Mouse (Mus musculus): ENCODE data around the gene 1810062G17Rik. TPM values are rescaled to one million over a fixed set of nuclear protein-coding genes. Genes with fewer than 3 reads are reported as not detected.

1810062G17Rik gene
- total RNA-seq, 4 experiments from 2014 or later: not detected

DNA sequence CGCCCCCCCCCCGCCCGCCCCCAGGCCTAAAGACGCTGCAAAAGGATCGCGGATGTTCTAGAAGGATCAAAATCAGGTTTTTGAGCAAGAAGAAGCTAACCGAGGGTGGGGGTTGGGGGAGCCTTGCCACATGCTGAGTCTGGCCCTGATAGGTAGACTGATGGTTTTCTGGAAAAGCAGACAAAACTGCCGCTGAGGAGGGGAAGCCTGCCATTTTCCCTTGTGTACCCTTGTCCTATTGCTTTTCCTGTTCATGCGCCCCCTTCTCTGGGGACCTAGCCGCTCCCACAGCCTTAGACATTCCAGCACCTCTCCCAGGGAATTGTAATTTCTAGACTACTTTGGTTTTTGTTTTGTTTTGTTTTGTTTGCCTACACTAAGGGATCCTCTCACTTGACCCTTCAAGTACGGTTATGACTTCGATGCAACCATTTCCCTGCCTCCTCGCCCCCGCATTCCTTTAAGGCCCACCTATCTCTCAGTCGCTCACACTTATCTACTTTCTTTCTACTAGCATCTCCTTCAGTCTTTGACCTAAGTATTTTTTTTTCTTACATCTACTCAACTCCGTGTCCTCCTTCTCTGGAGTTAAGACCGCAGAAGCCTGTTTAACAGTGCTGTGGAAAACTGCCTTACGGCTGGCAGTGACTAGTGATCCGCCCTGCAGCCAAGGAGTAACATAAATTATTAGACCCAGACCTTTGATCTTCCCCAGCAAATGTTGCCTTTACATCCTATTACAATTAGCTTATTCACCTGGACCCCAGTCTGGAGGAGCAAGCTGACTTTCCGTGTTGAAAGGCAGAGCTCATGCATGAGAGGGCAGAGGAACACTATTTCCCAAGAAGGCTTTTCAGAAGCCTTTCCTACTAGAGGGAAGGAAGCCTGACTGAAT is 771 bp downstream of the 1810062G17Rik start:
- no peak for DNase-seq (ENCODE audit: low spot score in 2 of 2)

GRCm38 (mm10) chr3:36478776-36479175 is 3.0 kb downstream of the 1810062G17Rik start:
- DNase-seq (ENCODE audit: low spot score in 2 of 2): no peak

DNA sequence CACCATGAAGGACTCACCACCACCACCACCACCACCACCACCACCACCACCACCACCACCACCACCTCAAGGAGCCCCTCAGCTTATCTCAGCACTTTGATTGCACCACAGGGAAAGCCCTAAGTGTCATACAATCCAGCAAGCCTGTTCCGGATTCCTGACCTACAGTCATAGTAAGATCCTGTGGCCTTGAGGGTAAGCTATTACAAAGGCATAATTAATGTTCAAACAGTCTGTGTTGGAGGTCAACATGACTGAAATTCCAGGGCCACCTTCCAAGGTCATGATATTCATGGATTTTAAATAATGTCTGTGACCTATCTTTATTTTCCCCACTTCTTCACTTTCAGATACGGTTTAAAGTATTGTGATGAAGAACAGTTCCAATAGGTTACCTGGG is 4.7 kb downstream of the 1810062G17Rik start:
- DNase-seq (ENCODE audit: low spot score in 2 of 2): no peak

DNA sequence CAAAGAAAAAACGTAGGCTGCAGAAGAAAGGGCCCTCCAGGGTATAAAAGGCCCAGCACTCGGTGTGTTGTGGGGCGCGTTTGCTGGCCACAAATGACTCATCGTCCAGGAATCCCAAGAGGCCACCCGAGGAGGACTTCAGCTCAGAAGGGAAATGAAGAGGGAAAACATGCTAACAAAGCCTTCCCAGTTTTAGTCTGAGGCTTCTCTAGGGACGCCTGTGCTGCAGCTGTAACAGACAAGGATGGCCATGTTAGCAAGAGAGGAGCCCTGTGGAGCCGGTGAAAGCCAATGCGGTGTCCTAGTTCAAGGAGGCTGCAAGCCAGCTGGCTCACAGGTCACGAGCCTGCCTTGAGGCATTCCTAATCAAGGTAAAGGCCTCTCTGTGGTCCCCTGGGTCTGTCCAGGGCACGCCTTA is 6.0 kb downstream of the 1810062G17Rik start:
- peak; percentile 12 to 15 for DNase-seq (ENCODE audit: low spot score in 2 of 2)

DNA sequence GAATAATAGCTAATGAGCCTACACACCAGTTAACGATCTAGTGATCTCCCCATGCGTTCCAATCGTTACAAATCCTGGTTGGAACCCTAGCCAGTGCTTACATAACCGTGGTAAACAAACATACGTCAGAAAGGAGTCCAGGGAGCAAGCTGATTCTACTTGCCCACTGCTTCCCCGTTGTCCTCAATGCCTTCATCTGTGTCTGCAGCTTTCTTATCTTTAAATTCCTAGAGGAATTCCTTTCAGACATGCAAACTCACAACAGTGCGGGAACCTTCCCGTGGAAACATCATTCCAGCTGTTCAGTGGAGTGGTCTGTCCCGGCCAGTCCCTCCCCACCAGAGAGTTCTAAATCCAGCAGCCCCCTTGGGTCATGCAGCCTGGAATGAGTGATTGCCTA is 7.2 kb downstream of the 1810062G17Rik start:
- no peak for DNase-seq (ENCODE audit: low spot score in 2 of 2)

DNA sequence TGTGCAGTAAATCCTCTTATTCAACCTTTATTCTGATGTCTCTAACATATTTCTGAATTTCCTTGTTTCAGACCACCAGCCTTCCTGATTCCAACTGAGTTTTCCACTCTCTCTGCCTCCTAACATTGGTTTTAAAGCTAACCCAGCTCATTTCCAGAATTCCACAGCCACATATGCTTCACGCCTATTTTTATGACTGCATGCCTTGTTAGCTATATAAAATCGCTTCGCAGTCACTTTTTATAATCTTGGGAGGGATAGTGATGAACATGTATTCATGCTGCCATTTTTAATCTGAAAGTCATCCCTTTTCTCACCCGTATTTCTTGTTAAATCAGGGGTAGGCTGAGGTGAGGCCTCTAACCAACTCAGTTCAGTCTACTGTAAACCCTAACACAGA is 8.6 kb downstream of the 1810062G17Rik start:
- no peak for DNase-seq (ENCODE audit: low spot score in 2 of 2)

DNA sequence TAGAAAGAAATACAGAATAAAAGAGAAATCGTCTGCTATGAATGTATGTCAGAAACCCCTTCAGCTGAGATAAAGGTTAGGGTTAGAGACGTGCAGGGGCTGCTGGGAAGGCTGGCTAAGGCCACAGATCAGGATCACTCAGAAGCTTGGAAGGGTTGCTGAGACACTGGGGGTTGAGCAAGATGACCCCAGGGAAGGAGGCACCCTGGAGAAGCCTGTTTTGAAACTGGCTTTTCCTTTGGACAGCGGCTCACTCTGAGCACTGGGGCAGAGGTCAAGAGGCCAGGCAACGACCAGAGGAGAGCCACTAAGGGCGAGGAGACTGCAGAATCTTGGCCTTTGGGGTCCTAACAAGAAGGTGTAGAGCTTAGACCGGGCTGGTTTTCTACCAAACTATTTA is 10.4 kb downstream of the 1810062G17Rik start:
- no peak for DNase-seq (ENCODE audit: low spot score in 2 of 2)

DNA sequence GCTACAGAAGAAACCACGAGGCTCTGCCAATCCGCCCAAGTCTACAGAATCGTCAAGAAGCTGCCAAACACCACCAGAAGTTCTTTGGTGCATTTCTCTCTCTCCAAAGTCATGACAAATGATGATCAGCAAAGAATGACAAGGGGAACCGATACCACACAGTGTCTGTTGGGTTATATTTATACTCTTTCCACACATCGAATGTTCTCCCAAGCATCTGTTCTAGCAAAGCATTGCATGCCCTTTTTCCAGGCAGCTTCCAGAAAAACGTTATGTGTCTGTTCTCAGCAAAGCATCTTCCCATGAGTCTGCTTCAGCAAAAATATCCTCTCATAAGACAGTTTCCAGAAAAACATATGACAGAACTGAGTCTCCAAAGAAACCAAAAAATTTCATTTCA is 11.1 kb downstream of the 1810062G17Rik start:
- no peak for DNase-seq (ENCODE audit: low spot score in 2 of 2)

- DNase-seq (ENCODE audit: low spot score in 2 of 2): no peak
Measured at GRCm38 (mm10) chr3:36488367-36488766, 12.6 kb downstream of the 1810062G17Rik start.

DNA sequence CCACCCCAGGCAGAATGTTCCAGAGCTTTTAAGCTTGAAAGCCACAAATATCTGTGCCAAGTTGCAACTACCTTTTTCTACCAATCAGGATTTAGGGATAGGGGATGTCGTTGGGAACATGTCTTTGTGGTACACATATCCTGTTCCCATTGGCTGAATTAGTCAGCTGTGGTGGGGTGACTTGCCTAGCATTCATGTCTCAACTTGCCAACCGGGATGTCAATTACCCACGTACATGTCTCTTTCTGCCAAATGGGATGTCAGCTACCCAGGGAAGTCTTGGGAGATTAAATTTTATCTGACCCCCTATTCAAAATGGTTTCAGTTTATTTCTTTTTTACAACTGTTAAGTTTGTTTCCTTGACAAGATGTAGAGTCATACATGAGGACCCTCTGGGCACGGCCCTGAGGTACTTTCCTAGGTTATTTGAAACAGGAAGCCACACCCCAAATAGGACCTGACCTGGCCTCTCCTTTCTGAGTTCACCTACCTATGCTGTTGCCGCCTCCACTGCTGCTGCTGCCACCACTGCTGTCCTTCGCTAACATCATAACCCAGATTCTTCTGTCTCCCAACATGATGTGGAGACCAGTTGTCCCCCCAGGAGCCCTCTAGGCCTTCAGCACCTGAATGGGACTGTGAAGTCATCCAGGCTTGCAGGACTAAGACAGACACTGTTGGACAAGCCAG is 13.3 kb downstream of the 1810062G17Rik start:
- DNase-seq (ENCODE audit: low spot score in 2 of 2): no peak

DNA sequence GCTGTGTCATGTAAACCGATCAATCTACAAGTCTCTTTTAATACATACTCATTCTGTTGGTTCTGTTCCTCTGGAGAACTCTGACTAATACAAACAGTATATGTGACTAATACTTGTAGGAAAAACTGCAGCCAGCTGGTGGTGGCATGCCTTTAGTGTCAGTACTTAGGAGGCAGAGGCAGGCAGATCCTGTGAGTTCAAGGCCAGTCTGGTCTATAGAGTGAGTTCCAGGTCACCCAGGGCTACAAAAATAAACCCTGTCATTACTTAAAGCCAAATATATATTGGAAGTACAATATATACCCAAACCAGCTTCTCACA is 13.8 kb downstream of the 1810062G17Rik start:
- DNase-seq (ENCODE audit: low spot score in 2 of 2): no peak

GRCm38 (mm10) chr3:36491535-36491934 is 15.8 kb downstream of the 1810062G17Rik start:
- DNase-seq (ENCODE audit: low spot score in 2 of 2): no peak

GRCm38 (mm10) chr3:36492716-36493391 is 17.1 kb downstream of the 1810062G17Rik start:
- DNase-seq (ENCODE audit: low spot score in 2 of 2): no peak

GRCm38 (mm10) chr3:36493641-36494283 is 18.0 kb downstream of the 1810062G17Rik start:
- no peak for DNase-seq (ENCODE audit: low spot score in 2 of 2)

DNA sequence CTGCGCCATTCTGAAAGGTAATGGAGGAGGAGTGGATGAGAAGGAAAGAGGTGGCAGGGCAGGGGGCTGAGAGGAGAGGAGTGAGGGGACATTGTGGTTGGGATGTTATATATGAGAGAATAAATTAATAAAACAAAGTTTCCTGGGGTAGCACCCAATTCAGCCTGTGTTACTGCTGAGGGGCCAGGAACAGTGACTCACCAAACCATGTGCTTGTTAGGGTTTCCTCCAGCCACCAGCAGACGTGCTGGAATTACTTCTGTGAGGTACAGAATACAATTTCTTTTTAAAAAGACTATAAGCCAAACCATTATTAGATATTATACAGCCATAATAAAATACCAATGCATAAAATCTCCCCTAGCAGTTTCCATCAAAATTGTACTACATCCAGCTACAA is 18.9 kb downstream of the 1810062G17Rik start:
- no peak for DNase-seq (ENCODE audit: low spot score in 2 of 2)

DNA sequence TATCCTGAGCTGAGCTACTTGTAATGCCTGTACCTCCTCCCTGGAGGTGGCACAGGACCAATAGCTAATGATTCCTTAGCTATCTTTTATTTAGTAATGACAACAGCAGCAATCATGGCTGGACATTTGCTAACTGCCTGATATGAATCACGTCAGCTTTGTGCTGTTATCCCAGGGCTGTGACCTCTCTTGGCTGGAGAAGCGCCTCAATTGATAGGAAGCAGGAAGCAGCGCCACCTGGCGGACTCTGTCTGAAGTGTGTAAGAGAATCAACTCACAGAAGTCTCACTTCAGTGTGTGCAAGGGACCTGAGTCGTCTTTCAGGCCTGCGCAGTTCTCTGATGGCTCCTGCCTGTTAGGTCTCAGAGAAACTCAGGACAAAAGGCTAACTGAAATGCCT is 19.7 kb downstream of the 1810062G17Rik start:
- DNase-seq (ENCODE audit: low spot score in 2 of 2): peak; percentile 67 to 89

DNA sequence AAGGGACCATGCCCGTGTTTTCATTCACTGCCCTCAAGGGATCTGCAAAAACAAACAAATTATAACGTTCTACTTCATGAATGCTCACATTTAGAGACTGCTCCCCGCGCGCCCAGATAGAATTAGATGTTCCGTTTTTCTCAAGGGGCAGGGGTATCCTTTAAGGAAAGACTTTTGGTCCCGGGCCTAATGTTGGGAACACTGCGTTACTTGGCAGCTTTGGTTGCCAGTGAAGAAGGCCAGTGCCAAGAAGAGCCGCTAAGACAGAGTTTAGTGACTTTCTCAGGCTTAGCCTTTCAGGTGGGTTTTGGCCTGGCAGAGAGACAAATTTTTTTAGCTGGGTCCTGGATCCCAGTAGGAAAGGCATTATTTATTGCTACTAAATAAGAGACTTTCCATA is 20.5 kb downstream of the 1810062G17Rik start:
- DNase-seq (ENCODE audit: low spot score in 2 of 2): no peak

- DNase-seq (ENCODE audit: low spot score in 2 of 2): peak; percentile 48 to 58
Measured at GRCm38 (mm10) chr3:36496746-36497145, 21.0 kb downstream of the 1810062G17Rik start.

DNA sequence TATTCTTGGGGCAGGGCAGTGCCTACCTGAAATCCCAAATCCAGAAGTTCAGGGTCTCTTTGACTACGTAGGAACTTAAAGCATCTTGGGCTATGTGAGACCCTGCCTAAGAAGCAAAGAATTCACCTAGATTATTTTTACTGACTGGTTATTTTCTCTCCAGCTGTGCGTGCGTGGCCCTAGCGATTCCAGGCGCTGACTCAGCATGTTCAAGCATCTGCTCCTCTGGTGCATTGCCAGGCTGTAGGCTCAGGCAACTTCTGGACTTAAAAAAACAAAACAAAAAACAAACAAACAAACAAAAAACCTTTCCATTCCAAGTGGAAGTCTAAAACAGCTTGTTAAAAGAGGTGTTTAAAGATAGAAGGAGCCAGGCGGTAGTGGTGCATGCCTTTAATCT is 22.5 kb downstream of the 1810062G17Rik start:
- DNase-seq (ENCODE audit: low spot score in 2 of 2): no peak

DNA sequence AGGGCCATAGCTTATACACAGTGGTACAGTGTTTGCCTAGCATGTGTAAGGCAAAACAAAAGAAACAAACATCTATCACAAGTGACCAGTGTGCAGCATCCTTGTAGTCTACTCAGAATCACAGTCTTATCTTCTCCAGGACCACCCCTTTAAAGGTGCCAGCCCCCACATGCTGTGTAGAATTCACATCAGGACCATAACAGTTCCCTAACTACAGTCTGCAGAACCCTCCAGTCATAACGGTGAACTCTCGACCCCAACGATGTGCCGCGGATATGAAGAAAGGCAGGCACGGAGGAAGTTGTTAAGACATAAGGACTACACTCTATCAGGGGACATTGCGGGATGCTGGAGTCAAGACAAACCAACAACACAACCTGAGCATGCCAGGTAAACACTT is 23.7 kb downstream of the 1810062G17Rik start:
- no peak for DNase-seq (ENCODE audit: low spot score in 2 of 2)

GRCm38 (mm10) chr3:36500976-36501375 is 25.2 kb downstream of the 1810062G17Rik start:
- DNase-seq (ENCODE audit: low spot score in 2 of 2): no peak

DNA sequence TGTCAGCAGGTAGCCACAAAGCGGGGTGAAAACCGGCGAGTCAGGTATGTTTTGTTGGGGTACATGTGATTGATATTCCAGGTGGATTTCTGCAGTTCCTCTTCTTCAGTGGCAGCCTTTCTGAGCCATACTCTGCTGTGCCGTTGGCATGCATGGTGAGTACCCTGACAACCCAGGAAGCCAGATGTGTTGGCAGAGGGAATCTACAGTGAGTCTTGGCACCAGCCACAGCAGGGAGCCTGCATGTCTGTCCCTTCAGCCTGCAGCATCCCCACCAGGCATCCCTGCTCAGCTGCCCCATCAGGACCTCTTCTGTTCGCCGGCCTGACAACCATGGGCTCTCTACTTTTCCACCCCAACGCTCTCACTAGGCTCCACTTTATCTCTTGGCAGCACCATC is 25.8 kb downstream of the 1810062G17Rik start:
- DNase-seq (ENCODE audit: low spot score in 2 of 2): no peak

Data from layer of hippocampus, adult 8-10 months (tissue).